7 mouse cellular contexts compared by ENCODE assay signal in genomic region chr10:70098626-70099025, GRCm38 (mm10). TPM values are rescaled to one million over a fixed set of nuclear protein-coding genes. Genes with fewer than 3 reads are reported as not detected.
DNase-seq lines count a peak whose midpoint lies in the region; ATAC-seq and TF ChIP-seq lines count a peak whose summit lies in the region.

No protein-coding gene starts in this region.

- ATAC-seq in embryonic facial prominence, embryonic 13.5 days (ENCODE audit: insufficient number of reproducible peaks, insufficient read depth, low FRiP score, low TSS enrichment, low read depth): no peak
- no peak for ATAC-seq in limb, embryonic 11.5 days (ENCODE audit: insufficient number of reproducible peaks, low FRiP score, low TSS enrichment, low read depth)

- H3K4me3 ChIP-seq in lung, adult 2 months (replicated peaks; ENCODE audit: extremely low read depth, low read depth, low read length): peak overlapping the region; percentile 72
- peak overlapping the region; percentile 93 for H3K4me3 ChIP-seq in embryonic facial prominence, embryonic 13.5 days
- peak overlapping the region; percentile 95 for H3K4me3 ChIP-seq in limb, embryonic 11.5 days (ENCODE audit: low read depth, low read length)
- H3K4me3 ChIP-seq in small intestine, adult 2 months (ENCODE audit: low read depth, low read length): peak overlapping the region; percentile 98

- H3K9me3 ChIP-seq in embryonic facial prominence, embryonic 13.5 days: no peaks in the 10 kb centered on the region
- peaks cover 3% of the 10 kb centered on the region; the same call in 1 of the 2 replicates for H3K9me3 ChIP-seq in limb, embryonic 11.5 days (ENCODE audit: control insufficient read depth, low read length)

- H3K4me1 ChIP-seq in lung, adult 2 months (ENCODE audit: control insufficient read depth, insufficient read depth, low read length): peaks cover 12% of the 10 kb centered on the region; the same call in 1 of the 2 replicates
- H3K4me1 ChIP-seq in embryonic facial prominence, embryonic 13.5 days: peaks cover 37% of the 10 kb centered on the region
- H3K4me1 ChIP-seq in limb, embryonic 11.5 days (ENCODE audit: control insufficient read depth, insufficient read depth, low read length): peaks cover 14% of the 10 kb centered on the region
- H3K4me1 ChIP-seq in small intestine, adult 2 months (ENCODE audit: control insufficient read depth, insufficient read depth, insufficient read length, low read length): peaks cover 14% of the 10 kb centered on the region; the same call in 1 of the 2 replicates

- WGBS in lung, adult 2 months: 22% methylated on average over 6 of the region's 6 CpGs
- 8% methylated on average over 6 of the region's 6 CpGs for WGBS in embryonic facial prominence, embryonic 13.5 days
- 10% methylated on average over 6 of the region's 6 CpGs for WGBS in limb, embryonic 11.5 days
- WGBS in small intestine, adult 2 months: 50% methylated on average over 6 of the region's 6 CpGs

- no peak for TF ChIP-seq POLR2A in lung, adult 2 months (IDR thresholded peaks at IDR 0.05; ENCODE audit: borderline replicate concordance, extremely low read depth, low read depth, low read length)
- TF ChIP-seq POLR2A in small intestine, adult 2 months (IDR thresholded peaks at IDR 0.05; ENCODE audit: low read depth, low read length): no peak

- H3K9ac ChIP-seq in embryonic facial prominence, embryonic 13.5 days: peak overlapping the region; percentile 91
- 0 out of 2 replicates have a peak overlapping the region, but pooled peaks have one; percentile 27 for H3K9ac ChIP-seq in limb, embryonic 11.5 days (ENCODE audit: low read length)

- TF ChIP-seq CTCF in lung, adult 2 months (IDR thresholded peaks at IDR 0.05; ENCODE audit: insufficient read depth, low read length): no peak
- no peak for TF ChIP-seq CTCF in small intestine, adult 2 months (IDR thresholded peaks at IDR 0.05; ENCODE audit: extremely low read depth, insufficient read length, insufficient replicate concordance, low read depth, low read length)

- H3K27ac ChIP-seq in embryonic facial prominence, embryonic 13.5 days: peak overlapping the region; percentile 82; the same call in 1 of the 2 replicates
- no peak overlapping the region for H3K27ac ChIP-seq in limb, embryonic 11.5 days (replicated peaks; ENCODE audit: low read depth, low read length)
- H3K27ac ChIP-seq in small intestine, adult 2 months (ENCODE audit: insufficient read depth, low read depth, low read length): no peak overlapping the region

- H3K27me3 ChIP-seq in embryonic facial prominence, embryonic 13.5 days: no peaks in the 10 kb centered on the region
- no peaks in the 10 kb centered on the region for H3K27me3 ChIP-seq in limb, embryonic 11.5 days (ENCODE audit: control insufficient read depth, insufficient read depth, low read length)
- no peaks in the 10 kb centered on the region for H3K27me3 ChIP-seq in small intestine, adult 2 months (ENCODE audit: control insufficient read depth, insufficient read depth, low read length)

- DNase-seq in lung, adult 2 months: no peak
- no peak for DNase-seq in lung, postnatal 4 days
- DNase-seq in limb, embryonic 11.5 days (ENCODE audit: low spot score): peak; percentile 25
- no peak for DNase-seq in gastrocnemius, adult 8-10 months (ENCODE audit: low spot score in 2 of 2)
- no peak for DNase-seq in right cerebral cortex, postnatal 14 days

- H3K4me2 ChIP-seq in embryonic facial prominence, embryonic 13.5 days: peak overlapping the region; percentile 88
- H3K4me2 ChIP-seq in limb, embryonic 11.5 days (ENCODE audit: low read depth, severe bottlenecking): peak overlapping the region; percentile 83

- peaks cover 12% of the 10 kb centered on the region; the same call in 1 of the 2 replicates for H3K36me3 ChIP-seq in embryonic facial prominence, embryonic 13.5 days
- peaks cover 3% of the 10 kb centered on the region; the same call in 1 of the 2 replicates for H3K36me3 ChIP-seq in limb, embryonic 11.5 days (ENCODE audit: control insufficient read depth, insufficient read depth, low read length)
- peaks cover 4% of the 10 kb centered on the region; the same call in 1 of the 2 replicates for H3K36me3 ChIP-seq in small intestine, adult 2 months (ENCODE audit: control insufficient read depth, insufficient read depth, low read length)

RNA-seq across cellular contexts. Expression of gene Ccdc6, which starts 1.7 kb away (rescaled TPM):
- 19.1 and 22.2 TPM in 2 replicates for polyA plus RNA-seq in lung, adult 2 months (2012; rRNA removed)
- polyA plus RNA-seq in embryonic facial prominence, embryonic 13.5 days (2015; fragmentation: Nextera tagmentation; extraction: Ambion mirVana): 15.5 and 16.2 TPM in 2 replicates
- 21.1 and 22.6 TPM in 2 replicates for polyA plus RNA-seq in limb, embryonic 11.5 days (2014; fragmentation: Nextera tagmentation; extraction: Ambion mirVana)
- polyA plus RNA-seq in small intestine, adult 2 months (2012; rRNA removed): 16.6 and 34.6 TPM in 2 replicates
- total RNA-seq in gastrocnemius, adult 8-10 months (2022): 100 to 1,000 TPM; 102 to 119 (median 108) TPM
